Mouse (Mus musculus): ENCODE results near the gene Lzic.

DNA sequence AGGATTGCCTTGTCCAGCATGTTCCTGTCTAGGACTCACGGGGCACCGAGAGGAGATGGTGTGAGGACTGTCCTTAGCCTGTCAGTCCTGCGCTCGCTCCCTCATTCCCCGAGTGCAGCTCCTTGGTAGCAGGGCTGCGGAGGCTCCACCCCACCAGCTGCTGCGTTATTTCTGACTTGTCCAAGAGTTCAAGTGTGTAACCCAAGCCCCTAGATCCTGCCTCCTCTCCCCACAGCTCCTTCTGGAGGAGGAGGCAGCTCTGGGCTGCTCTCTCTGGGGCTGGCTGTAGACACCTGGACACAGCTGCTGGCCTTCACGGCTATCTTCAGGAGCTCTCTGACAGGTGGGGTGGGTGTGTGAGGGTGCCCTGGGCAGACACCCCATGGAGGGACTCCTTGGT is 59.9 kb downstream of the Lzic start:
- TF ChIP-seq CTCF (IDR thresholded peaks at IDR 0.05; ENCODE audit: insufficient read depth, low read depth, low read length) (no peak), POLR2A (IDR thresholded peaks at IDR 0.05; ENCODE audit: insufficient read depth, low read depth, low read length) (no peak)

All from olfactory bulb, adult 2 months (tissue).